Mouse (Mus musculus) small intestine, adult 10 weeks (tissue): ENCODE data around the gene Exosc9. TPM values are rescaled to one million over a fixed set of nuclear protein-coding genes. Genes with fewer than 3 reads are reported as not detected.

Experiments used
- polyA plus RNA-seq: library from polyadenylated mRNA; stranded (reverse); fragments of 350-450 nt; fragmentation: Illumina TruSeq; extraction: RNeasy Lipid Tissue Mini Kit (QIAGEN cat#74804); gene quantifications from one replicate; pipeline ENCODE4 v1.2.3, GENCODE M21; 2014; ENCODE audit warnings: low replicate concordance

Exosc9 gene
- polyA plus RNA-seq, result 118 TPM

DNA sequence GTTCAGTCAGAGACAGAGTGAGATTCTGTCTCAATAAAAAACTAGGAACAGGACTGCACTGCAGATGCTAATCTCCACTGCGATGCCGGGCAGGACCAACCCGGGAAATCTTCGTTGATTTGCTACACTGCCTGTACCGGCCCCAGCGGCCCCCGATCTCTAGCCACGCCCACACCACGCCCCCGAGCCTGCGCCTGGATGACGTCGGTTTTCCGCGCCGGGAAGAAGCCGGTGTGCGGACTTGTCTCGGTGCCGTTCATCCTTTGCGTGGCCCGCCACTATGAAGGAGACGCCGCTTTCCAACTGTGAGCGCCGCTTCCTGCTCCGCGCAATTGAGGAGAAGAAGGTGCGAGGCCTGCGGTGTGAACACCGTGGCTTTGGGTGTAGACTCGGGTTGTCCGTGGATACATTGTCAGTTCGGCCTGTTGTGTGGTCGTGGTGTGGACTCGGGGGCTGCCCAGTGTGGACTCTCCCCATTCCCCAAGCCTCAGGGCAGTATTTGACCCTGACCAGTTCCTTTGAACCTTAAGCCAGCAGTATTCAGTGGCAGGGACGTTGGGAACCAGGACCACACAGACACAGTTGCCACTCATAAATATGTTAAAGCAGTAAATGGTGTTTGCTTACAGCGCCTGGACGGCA, at the start of gene Exosc9:
Gene Exosc9 (plus strand): TSS at position 201 of the 642 bp plus-strand sequence.

DNA sequence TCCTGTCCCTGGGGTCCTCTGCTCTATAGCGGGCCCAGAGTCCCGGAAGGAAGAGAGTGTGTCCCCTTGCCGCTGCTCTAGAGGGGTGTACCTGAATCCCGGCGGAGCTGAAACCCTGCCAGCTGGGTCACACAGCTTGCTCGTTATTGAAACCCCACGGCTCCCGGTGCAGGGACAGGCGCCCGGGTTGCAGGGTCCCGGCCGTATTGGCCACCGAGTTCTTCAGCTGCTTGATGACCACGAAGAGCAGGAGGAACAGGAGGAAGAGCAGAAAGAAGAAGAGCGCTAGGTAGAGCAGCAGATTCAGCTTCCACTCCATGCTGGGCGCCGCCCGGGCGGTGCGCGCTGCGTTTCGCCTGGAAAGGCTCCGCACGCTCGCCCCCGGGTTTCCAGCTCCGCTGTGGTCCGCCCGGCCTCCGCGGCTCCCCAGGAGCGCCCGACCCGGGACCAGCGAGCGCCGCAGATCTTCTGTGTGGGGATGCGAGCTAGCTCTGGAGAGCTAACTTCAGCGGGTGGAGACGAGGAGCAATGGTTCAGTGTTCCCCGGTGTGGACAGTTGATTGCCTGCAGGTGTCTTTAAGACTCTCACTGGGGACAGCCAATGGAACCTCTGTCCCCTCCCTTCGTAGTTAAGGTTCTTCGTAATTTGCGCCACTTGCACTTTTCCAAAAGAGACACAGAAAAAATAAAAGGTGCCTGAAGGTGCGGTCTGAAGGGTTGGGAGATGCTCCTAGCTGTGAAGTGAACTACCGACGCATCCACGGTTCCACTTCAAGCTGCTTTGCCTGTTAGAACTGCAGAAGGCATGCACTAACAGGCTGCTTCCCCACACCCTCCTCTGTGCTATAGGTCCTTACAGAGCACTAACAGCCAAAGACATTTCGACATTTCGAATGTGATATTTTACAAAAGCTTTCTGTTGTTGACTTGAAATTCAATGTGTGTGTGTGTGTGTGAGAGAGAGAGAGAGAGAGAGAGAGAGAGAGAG, 31.0 kb upstream of the Exosc9 start, which contains the start of gene Gm11549:
Gene Gm11549 (minus strand): TSS at position 741 of the 988 bp plus-strand sequence.

DNA sequence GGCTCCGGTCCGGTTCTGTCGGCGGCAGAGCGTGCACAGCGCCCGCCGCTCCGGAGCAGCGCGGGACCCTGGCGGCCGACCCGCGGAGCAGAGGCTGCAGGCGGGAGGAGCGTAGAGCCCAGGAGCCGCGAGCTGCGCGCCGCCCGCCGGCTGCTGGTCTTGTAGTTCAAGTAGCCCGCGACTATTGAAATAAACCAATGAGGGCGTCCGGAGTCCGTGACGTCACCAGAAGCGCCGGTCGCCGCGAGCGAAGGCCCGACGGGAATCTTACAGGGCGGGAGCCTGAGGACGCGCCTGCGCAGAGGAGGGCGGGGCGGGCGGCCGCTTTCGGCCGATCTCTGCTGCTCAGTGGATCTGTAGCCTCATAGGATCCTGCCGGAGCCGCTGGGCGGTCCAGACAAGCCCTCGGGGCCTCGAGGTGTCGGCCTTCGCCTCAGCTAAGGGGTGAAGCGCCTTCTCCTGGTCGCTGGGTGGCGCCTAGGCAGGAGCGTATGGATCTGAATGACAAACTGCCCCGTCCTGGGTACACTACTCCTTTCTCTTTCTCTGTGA, 19.5 kb downstream of the Exosc9 start, which contains the start of gene Ccna2:
Gene Ccna2 (minus strand): TSS at position 324 of the 552 bp plus-strand sequence.

DNA sequence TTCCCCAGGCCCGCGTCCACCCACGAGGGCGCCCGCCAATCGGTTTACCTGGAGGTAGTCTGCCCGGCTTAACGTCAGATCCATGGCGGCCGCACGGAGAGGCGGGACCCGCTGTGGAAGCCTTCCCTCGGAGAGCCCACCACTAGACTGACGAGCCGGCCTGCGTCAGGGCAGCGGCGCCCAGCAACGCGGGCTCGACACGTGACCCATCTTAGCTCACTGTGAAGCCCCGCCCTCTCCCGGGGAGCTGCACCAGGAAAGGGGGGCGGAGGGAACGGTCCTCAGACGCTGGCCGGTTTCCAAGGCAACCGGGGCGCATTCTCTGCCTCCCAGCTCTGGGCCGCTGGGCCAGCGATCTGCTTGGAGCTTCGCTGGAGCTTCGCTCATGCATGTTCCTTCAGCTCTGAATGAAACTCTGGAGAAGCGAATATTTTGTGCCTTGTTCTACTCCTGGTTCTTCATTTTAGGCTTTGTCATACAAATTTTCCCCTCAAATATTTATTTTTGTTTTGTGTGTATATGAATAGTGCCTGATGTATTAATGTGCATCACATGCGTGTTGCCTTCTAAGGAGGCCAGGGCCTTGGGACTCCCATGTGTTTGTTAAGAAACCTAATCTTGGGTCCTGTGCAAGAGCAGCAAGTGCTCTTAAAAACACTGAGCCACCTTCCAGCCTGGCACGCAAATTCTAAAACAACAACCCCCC, 60.9 kb downstream of the Exosc9 start, which contains the start of gene Bbs7:
Gene Bbs7 (minus strand): TSS at position 276 of the 706 bp plus-strand sequence.

Other genes starting within 250 kb of the Exosc9 start
- gene Anxa5, start 76.7 kb upstream of the Exosc9 start, polyA plus RNA-seq, result 38.9 TPM
- gene 1810062G17Rik, start 76.7 kb upstream of the Exosc9 start, polyA plus RNA-seq, result not detected
- gene Gm11549, start 30.8 kb upstream of the Exosc9 start, polyA plus RNA-seq, result not detected
- gene Ccna2, start 19.5 kb downstream of the Exosc9 start, polyA plus RNA-seq, result 115 TPM
- gene Bbs7, start 60.9 kb downstream of the Exosc9 start, polyA plus RNA-seq, result 3.1 TPM
- 2.6 TPM for gene Trpc3, start 137.6 kb downstream of the Exosc9 start, polyA plus RNA-seq